Mouse (Mus musculus) small intestine, adult 2 months (tissue): ENCODE measurements around the gene Mob3c.

Experiments
- CTCF ChIP-seq: fragments of 200-500 bp; IDR thresholded peaks from 2 replicates; pipeline ENCODE4 v1.5.1; 2012; ENCODE audit warnings: low read depth, mild to moderate bottlenecking, control low read depth, inconsistent platforms, low read length, moderate library complexity, mixed read lengths; ENCODE audit not compliant: insufficient replicate concordance, insufficient read length; ENCODE audit errors: extremely low read depth
- POLR2A ChIP-seq: fragments of 200-500 bp; IDR thresholded peaks from 2 replicates; pipeline ENCODE4 v1.6.1; 2012; ENCODE audit warnings: low read depth, mild to moderate bottlenecking, control low read depth, inconsistent platforms, low read length, moderate library complexity

- TF ChIP-seq CTCF (no peak), POLR2A (no peak)
Observed at GRCm38 (mm10) chr4:115850111-115850510, 22.2 kb downstream of the Mob3c start.
